Mouse (Mus musculus) midbrain, embryonic 11.5 days (tissue): Measurements from ENCODE around the gene Ermard. TPM values are rescaled to one million over a fixed set of nuclear protein-coding genes. Genes with fewer than 3 reads are reported as not detected.

Experiments used
- ATAC-seq: fragments of 200-750 bp; cut with Nextera tagmentation; 2 replicates; pipeline ENCODE4 v1.8.0; 2017; ENCODE audit warnings: moderate TSS enrichment, moderate library complexity; ENCODE audit not compliant: low FRiP score
- DNase-seq: peaks from one replicate; pipeline ENCODE4 v3.0.0; 2015; ENCODE audit warnings: low spot score; ENCODE audit errors: missing footprints
- H3K27ac ChIP-seq: fragments of 300-500 bp; sonication (generic); 2 replicates; pipeline ENCODE4 v1.5.1; 2014; ENCODE audit warnings: low read depth, low read length
- H3K27me3 ChIP-seq: fragments of 300-500 bp; sonication (generic); 2 replicates; pipeline ENCODE4 v1.6.1; 2014; ENCODE audit warnings: mild to moderate bottlenecking, low read length, moderate library complexity, mixed read lengths; ENCODE audit not compliant: control insufficient read depth, insufficient read depth
- H3K36me3 ChIP-seq: fragments of 300-500 bp; sonication (generic); 2 replicates; pipeline ENCODE4 v1.6.1; 2014; ENCODE audit warnings: mild to moderate bottlenecking, low read length, moderate library complexity, mixed read lengths; ENCODE audit not compliant: control insufficient read depth, insufficient read depth
- H3K4me1 ChIP-seq: fragments of 300-500 bp; sonication (generic); 2 replicates; pipeline ENCODE4 v1.6.1; 2014; ENCODE audit warnings: low read length; ENCODE audit not compliant: control insufficient read depth, insufficient read depth
- H3K4me2 ChIP-seq: fragments of 300-500 bp; sonication (generic); 2 replicates; pipeline ENCODE4 v1.6.1; 2014; ENCODE audit warnings: mild to moderate bottlenecking, moderate library complexity
- H3K4me3 ChIP-seq: fragments of 300-500 bp; sonication (generic); 2 replicates; pipeline ENCODE4 v1.5.1; 2014; ENCODE audit warnings: low read depth, low read length
- H3K9ac ChIP-seq: fragments of 300-500 bp; sonication (generic); 2 replicates; pipeline ENCODE4 v1.6.1; 2014; ENCODE audit warnings: low read length
- H3K9me3 ChIP-seq: fragments of 300-500 bp; sonication (generic); 2 replicates; pipeline ENCODE4 v1.6.1; 2016; ENCODE audit warnings: low read length; ENCODE audit not compliant: control insufficient read depth
- WGBS: fragments of 180-500 bp; shearing (Covaris S2); extraction: QIAGEN DNeasy Blood & Tissue Kit; methylation state at CpG from one replicate; pipeline ENCODE4 v1.1.7; 2014; 5-methylcytosine and 5-hydroxymethylcytosine counted together
- polyA plus RNA-seq: library from polyadenylated mRNA; unstranded; fragments of >200 nt; fragmentation: Nextera tagmentation; extraction: Ambion mirVana; gene quantifications from 2 replicates; pipeline ENCODE4 v1.2.1, GENCODE M21; 2014

Gene Ermard
- polyA plus RNA-seq, 1 experiment from 2014 or later = 69.3 TPM

GRCm38 (mm10) chr17:15072211-15072610 lies 31.2 kb downstream of the Ermard start:
- DNase-seq (no peak), ATAC-seq (no peak)
- H3K9me3 ChIP-seq = no peaks in the 10 kb centered on the region
- no peaks in the 10 kb centered on the region for H3K4me1 ChIP-seq
- no peak overlapping the region for H3K4me2 ChIP-seq
- no peaks in the 10 kb centered on the region for H3K36me3 ChIP-seq
- no peak overlapping the region for H3K27ac ChIP-seq
- H3K27me3 ChIP-seq = no peaks in the 10 kb centered on the region
- no peak overlapping the region for H3K9ac ChIP-seq
- no peak overlapping the region for H3K4me3 ChIP-seq
- 79% methylated on average over 2 of the region's 2 CpGs for WGBS

GRCm38 (mm10) chr17:15075033-15075432 lies 34.0 kb downstream of the Ermard start:
- no peaks in the 10 kb centered on the region for H3K27me3 ChIP-seq
- H3K4me1 ChIP-seq = no peaks in the 10 kb centered on the region
- no peak for ATAC-seq
- H3K36me3 ChIP-seq = no peaks in the 10 kb centered on the region
- WGBS = 80% methylated on average over 8 of the region's 8 CpGs
- no peaks in the 10 kb centered on the region for H3K9me3 ChIP-seq
- no peak overlapping the region for H3K4me3 ChIP-seq
- no peak for DNase-seq
- H3K9ac ChIP-seq = no peak overlapping the region
- no peak overlapping the region for H3K4me2 ChIP-seq
- no peak overlapping the region for H3K27ac ChIP-seq

- 55% methylated on average over 2 of the region's 2 CpGs for WGBS
- no peak for ATAC-seq
Observed at GRCm38 (mm10) chr17:15077536-15077935, 36.5 kb downstream of the Ermard start.

GRCm38 (mm10) chr17:15084226-15084848 lies 43.3 kb downstream of the Ermard start:
- ATAC-seq (peak; percentile 22; the same call in 1 of the 2 replicates), DNase-seq (peak; percentile 61)
- Histone ChIP-seq H3K4me1 (peaks cover 16% of the 10 kb centered on the region), H3K4me2 (no peak overlapping the region), H3K27me3 (no peaks in the 10 kb centered on the region), H3K4me3 (no peak overlapping the region), H3K36me3 (no peaks in the 10 kb centered on the region), H3K9me3 (no peaks in the 10 kb centered on the region), H3K27ac (no peak overlapping the region; the same call in 1 of the 2 replicates), H3K9ac (no peak overlapping the region)
- WGBS = 73% methylated on average over 13 of the region's 13 CpGs

More at GRCm38 (mm10) chr17:15077536-15077935, 36.5 kb downstream of the Ermard start:
- no peak for DNase-seq
- H3K9me3 ChIP-seq = no peaks in the 10 kb centered on the region
- no peaks in the 10 kb centered on the region for H3K27me3 ChIP-seq
- H3K36me3 ChIP-seq = no peaks in the 10 kb centered on the region
- H3K4me3 ChIP-seq = no peak overlapping the region
- no peak overlapping the region for H3K4me2 ChIP-seq
- H3K4me1 ChIP-seq = peaks cover 8% of the 10 kb centered on the region; the same call in 1 of the 2 replicates
- no peak overlapping the region for H3K27ac ChIP-seq
- H3K9ac ChIP-seq = no peak overlapping the region

GRCm38 (mm10) chr17:15085006-15085405 lies 44.0 kb downstream of the Ermard start:
- no peak overlapping the region for H3K9ac ChIP-seq
- H3K36me3 ChIP-seq = no peaks in the 10 kb centered on the region
- no peak overlapping the region for H3K4me2 ChIP-seq
- no peaks in the 10 kb centered on the region for H3K27me3 ChIP-seq
- DNase-seq = peak; percentile 69
- ATAC-seq = no peak
- H3K4me3 ChIP-seq = no peak overlapping the region
- H3K9me3 ChIP-seq = no peaks in the 10 kb centered on the region
- no peak overlapping the region for H3K27ac ChIP-seq
- 78% methylated on average over 2 of the region's 2 CpGs for WGBS
- peaks cover 16% of the 10 kb centered on the region for H3K4me1 ChIP-seq

- Histone ChIP-seq H3K9ac (no peak overlapping the region), H3K4me3 (no peak overlapping the region), H3K4me1 (peaks cover 8% of the 10 kb centered on the region), H3K27me3 (no peaks in the 10 kb centered on the region), H3K36me3 (no peaks in the 10 kb centered on the region), H3K9me3 (no peaks in the 10 kb centered on the region), H3K27ac (peak overlapping the region; percentile 35), H3K4me2 (no peak overlapping the region)
- DNase-seq (no peak), ATAC-seq (peak; percentile 47)
- WGBS = 35% methylated on average over 2 of the region's 2 CpGs
Observed at GRCm38 (mm10) chr17:15088166-15088565, 47.2 kb downstream of the Ermard start.

GRCm38 (mm10) chr17:15088591-15089001 lies 47.6 kb downstream of the Ermard start:
- Histone ChIP-seq H3K27me3 (no peaks in the 10 kb centered on the region), H3K27ac (peak overlapping the region; percentile 35), H3K4me1 (peaks cover 10% of the 10 kb centered on the region), H3K4me3 (no peak overlapping the region), H3K4me2 (no peak overlapping the region), H3K36me3 (no peaks in the 10 kb centered on the region), H3K9me3 (no peaks in the 10 kb centered on the region), H3K9ac (no peak overlapping the region)
- peak; percentile 74 for ATAC-seq
- WGBS = 35% methylated on average over 8 of the region's 8 CpGs
- no peak for DNase-seq

- Histone ChIP-seq H3K4me2 (no peak overlapping the region), H3K4me3 (no peak overlapping the region), H3K36me3 (no peaks in the 10 kb centered on the region), H3K9me3 (no peaks in the 10 kb centered on the region), H3K4me1 (peaks cover 10% of the 10 kb centered on the region), H3K27ac (no peak overlapping the region), H3K9ac (no peak overlapping the region), H3K27me3 (no peaks in the 10 kb centered on the region)
- 89% methylated on average over 3 of the region's 3 CpGs for WGBS
- no peak for DNase-seq
- no peak for ATAC-seq
Observed at GRCm38 (mm10) chr17:15091739-15092138, 50.7 kb downstream of the Ermard start.

GRCm38 (mm10) chr17:15093523-15093922 lies 52.5 kb downstream of the Ermard start:
- DNase-seq (peak; percentile 77), ATAC-seq (peak; percentile 24; the same call in 1 of the 2 replicates)
- H3K9ac ChIP-seq = no peak overlapping the region
- peaks cover 3% of the 10 kb centered on the region; the same call in 1 of the 2 replicates for H3K4me1 ChIP-seq
- WGBS = 34% methylated on average over 3 of the region's 3 CpGs
- no peak overlapping the region for H3K4me2 ChIP-seq
- no peak overlapping the region for H3K4me3 ChIP-seq
- no peaks in the 10 kb centered on the region for H3K27me3 ChIP-seq
- H3K36me3 ChIP-seq = no peaks in the 10 kb centered on the region
- H3K9me3 ChIP-seq = no peaks in the 10 kb centered on the region
- H3K27ac ChIP-seq = no peak overlapping the region
